Mouse (Mus musculus) thymus, postnatal 0 days (tissue): ENCODE measurements at regions not wholly inside any gene's neighbourhood (a gene's known extent, or its start where the extent isn't known, plus 50 kb on each side); places are given as distances from the start of the nearest gene placed in this dataset.

Experiments
- DNase-seq: peaks from one replicate; pipeline ENCODE4 v3.0.0-alpha.2; 2015; ENCODE audit warnings: low spot score

DNA sequence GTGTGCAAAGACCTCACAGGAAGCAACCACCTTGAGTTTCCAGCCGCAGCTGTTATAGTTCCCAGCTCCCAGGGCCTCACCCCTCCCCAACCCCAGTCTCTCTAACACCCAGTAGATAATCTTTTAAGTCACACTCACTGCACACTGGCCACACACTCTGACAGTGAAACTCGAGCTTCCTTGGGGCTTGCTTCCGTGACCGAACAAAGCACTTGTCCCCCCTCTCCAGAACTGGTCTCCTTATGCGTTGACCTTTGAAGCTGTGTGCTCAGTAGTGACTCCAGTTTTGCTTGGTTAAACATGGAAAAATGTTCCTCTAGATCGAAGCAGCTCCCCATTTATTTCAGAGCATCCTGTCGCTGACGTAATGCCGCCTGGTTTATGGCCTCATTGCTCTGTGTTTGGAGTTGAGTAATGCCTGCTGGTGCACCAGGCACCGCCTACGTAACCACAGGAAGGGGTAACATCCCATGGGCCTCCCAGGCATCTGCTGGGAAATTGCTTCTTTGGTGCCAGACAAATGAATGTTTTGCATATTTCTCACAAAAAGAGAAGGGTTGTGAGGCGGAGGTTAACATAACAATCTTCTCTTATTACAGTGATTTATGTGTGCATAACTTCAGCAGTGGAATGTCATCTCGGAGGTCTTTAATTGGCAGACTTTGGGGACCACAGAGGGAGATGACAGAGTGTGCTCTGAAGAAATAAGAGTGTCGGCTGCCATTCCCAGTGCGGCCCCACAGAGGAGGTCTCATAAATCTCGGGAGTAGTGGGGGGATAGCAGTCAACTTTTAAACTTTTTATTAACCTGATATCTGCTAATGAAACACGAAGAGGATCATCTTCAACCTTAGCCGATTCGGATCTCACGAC is 292.7 kb upstream of the Zfp507 start:
- peak; percentile 3 for DNase-seq

GRCm38 (mm10) chr7:36091132-36091531 is 288.3 kb upstream of the Zfp507 start:
- DNase-seq: no peak

- DNase-seq: no peak
Observed at GRCm38 (mm10) chr7:36090291-36091123, 287.7 kb upstream of the Zfp507 start.

- DNase-seq: no peak
Observed at GRCm38 (mm10) chr7:36087598-36087997, 284.8 kb upstream of the Zfp507 start.

DNA sequence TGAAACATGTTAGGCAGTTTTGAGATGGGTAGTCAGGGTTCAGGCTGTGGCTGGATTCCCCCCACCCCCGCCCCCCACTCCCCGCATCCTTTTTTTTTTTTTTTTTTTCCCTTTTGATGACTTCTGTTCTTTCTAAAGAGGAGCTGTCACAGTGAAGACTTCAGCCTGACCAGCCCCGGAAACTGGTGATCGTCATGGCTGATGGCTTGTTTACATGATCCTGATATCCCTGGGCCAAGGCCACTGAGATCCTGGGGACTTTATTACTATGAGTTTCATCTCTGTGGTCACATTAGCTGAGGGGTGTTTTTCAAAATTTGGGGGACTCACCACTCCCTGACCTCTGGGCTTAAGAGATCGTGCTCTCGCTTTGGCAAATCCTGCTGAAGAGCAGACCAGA is 275.9 kb upstream of the Zfp507 start:
- DNase-seq: no peak

DNA sequence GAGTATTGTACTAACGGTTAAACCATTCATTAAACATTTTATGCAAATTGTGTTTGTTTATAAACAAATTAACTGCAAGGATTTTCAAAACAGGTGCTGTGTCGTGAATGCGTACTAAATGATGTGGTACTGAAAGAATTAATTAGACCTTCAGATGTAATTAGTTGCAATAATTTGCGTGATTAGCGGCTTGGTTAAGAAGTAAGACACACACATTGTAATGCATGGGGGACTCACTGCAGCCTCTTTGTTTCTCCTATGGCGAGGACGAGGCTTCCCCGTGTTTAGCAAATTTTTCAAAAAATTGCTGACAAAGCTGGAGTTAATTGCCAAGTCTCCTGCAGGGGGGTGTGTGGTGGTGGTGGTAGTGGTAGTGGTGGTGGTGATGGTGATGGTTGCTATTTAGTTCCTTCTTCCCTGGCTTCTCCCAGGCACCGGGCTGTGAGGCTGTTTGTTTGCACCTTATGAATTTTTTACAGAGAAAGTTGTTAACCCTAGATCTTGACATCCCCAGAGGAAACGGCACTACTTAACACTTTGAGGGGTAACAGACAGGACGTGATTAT is 275.4 kb upstream of the Zfp507 start:
- DNase-seq: no peak

DNA sequence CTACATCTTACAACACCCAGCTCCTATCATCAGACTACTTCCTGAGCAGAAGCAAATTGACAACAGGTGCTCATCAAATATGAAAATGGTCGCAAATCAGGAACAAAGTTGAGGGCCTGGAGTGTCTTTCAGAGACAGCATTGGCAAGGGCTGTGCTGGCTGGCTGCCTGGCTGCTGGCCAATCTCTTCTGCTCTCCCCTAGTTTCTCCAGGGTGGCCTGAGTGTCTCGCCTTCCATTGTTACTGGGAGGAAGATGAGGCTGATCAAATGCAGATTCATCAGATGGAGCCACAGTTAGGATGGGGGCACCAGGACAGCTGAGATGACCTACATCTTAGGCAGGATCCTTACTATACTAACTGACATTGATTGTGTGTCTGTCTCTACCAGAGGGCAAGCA is 274.5 kb upstream of the Zfp507 start:
- DNase-seq: no peak

DNA sequence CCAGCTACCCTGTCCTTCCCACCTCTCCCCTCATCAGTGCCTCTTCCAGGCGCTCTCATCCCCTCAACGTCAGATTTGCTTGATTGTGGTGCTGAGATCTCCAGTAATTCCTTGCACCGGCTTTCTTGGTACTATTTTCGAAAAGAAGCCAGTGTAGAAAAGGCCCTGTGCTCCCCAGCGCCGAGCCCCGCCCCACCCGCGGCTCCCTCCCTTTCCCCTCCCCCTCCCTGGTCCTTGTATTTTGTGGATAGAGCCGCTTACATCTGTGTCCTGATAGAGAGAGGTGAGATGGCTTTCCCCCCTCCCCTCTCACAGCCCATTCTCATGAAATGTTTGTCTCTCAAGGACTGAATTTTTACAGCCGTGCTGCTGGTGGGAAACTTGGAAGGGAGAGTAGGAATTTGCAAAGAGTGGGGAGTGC is 273.2 kb upstream of the Zfp507 start:
- DNase-seq: no peak

DNA sequence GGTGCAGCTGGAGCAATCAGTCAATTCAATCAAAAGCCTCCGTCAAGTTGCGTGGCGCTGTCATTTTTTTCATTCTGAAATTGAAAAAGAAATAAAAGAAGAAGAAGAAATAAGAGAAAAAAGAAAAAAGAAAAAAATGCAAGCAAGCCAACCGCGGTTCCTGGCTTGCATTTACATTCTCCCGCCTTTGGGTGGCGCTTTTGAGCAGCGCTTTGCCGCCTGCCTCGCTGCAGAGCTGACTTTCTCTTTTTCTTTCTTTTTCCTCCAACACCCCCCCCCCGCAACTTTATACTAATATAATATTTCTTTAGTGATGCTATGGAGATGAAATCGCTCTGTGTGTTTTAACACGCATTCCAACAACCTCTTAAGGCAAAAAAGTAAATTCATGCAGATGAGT is 269.0 kb upstream of the Zfp507 start:
- DNase-seq: peak; percentile 5

- no peak for DNase-seq
Observed at GRCm38 (mm10) chr7:36066725-36067124, 263.9 kb upstream of the Zfp507 start.

GRCm38 (mm10) chr7:36061679-36062078 is 258.9 kb upstream of the Zfp507 start:
- no peak for DNase-seq

DNA sequence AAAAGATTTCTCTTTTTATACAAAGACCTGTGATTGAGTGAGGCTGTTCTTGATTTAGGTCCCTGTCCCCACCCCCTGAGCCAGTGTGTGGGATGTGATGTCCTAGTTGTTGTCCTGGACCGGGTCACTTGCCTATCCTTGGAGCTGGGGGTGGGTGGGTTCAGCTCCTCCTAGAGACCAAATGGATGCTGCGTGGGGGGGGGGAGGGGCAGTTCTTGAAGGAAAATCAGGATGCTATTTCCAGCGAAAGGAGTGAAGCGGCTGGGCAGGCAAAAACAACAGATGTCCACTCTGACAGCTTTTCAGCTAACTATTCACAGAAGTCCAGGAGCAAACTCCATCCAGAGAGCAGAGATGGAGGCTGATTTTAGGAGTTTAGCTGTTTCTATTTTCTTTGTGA is 257.6 kb upstream of the Zfp507 start:
- no peak for DNase-seq

GRCm38 (mm10) chr7:36046053-36046452 is 243.2 kb upstream of the Zfp507 start:
- no peak for DNase-seq

DNA sequence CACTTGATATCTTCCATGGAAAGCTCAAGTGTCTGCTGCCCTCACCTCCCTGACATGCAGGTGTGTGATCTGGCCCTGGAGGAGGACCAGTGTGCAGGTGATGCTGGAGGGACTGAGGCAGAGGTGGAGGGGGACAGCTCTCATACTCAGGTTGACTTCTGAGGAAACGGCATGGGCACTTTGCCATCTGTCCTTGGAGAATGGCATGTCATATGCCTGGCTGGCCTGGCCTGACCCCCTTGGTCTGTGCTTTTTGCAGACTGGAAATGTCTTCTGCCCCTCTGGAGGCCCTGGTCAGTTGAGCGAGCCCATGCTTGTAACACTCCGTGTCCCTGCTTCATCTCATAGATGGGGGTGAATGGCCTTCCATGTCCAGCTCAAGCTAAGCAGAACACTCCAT is 229.1 kb upstream of the Zfp507 start:
- no peak for DNase-seq

DNA sequence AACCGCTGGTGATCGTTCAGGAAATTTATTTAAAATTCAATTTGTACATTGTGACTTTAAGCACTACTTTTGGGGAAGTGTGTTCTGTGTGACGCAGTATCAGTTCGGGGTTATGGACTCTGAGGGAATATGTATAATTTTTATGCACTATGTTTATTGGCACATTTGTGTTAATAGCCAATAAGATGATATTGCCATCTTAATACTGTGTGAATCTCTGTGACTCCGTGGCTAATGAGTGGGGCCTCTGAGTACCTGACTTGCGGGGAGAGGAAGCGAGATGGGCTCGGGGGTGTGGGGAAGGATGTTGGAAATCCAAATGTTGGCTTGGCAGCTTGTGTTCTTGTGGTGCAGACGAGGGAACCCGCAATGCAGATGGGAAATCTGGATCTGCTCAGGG is 220.2 kb upstream of the Zfp507 start:
- DNase-seq: no peak

DNA sequence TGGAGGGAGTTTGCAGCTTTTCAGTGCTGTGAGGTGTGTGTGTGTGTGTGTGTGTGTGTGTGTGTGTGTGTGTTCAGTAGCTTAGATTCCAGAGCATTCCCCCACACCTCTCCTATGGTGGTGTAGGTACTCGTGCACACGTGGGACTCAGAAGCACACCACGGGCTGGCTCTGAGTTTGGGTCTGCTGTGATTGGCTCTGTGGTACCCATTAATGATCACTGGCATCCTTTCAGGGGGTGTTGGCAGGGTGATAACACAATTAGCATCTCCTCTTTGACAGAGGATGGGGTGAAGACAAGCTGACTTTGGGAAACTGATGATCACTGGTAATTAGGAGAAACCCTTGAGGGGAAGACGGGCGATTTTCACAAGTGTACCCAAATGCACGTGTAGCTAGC is 219.7 kb upstream of the Zfp507 start:
- DNase-seq: no peak

GRCm38 (mm10) chr7:36016926-36017753 is 214.3 kb upstream of the Zfp507 start:
- DNase-seq: no peak

DNA sequence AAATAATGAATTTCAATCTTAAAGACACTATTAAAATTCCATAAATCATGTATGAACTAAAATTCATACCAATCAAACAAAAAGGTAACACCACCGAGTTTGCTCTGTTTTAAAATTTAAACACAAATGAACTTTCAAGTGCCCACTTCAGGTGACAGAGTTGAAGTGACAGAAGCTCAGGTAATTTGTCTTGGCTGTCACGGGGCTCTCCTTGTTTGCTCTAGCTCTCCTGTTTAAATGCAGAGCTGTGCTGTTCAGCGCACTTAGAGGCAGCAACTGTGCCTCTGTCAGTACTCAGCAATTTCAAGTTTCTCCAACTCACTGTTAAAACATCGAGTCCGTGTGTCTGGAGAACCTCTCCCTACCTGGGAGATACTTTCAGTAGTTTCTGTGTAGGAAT is 193.8 kb upstream of the Zfp507 start:
- DNase-seq: no peak

DNA sequence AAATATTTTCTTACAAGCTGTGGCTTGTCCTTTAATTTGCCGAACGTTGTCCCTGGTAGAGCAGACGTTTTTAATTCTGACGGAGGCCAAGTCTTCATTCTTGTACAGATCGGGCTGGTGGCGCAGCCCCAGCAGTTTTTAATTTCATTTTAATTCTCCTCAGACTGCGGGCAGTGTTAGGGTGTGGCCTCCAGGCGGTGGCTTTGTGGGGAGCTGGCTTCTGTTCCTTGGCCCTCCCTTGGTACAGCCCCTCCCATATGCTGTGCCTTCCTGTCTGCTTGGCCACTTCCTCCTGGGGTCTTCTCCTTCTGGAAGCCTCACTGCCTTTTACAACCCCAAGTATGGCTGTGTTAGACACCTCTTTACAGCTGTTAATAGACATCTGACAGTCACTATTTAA is 189.7 kb upstream of the Zfp507 start:
- DNase-seq: peak; percentile 8

DNA sequence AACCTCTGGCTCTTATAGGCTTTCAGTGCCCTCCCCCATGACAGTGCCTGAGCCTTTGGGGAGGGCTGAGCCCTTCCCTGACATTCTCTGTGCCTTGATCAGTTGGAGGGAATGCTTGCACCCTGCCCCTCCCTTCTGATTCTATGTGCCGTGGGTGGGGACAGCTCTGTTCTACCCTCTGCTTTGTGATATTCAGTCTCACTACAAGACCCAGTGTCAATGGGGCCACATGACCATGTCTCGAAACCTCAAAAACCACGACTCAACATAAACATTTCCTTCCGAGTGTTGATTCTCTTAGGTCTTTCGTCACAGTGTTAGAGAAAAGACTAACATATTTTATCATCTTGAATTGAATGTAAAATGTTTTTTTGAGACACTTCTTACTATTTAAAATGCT is 188.3 kb upstream of the Zfp507 start:
- DNase-seq: peak; percentile 6

DNA sequence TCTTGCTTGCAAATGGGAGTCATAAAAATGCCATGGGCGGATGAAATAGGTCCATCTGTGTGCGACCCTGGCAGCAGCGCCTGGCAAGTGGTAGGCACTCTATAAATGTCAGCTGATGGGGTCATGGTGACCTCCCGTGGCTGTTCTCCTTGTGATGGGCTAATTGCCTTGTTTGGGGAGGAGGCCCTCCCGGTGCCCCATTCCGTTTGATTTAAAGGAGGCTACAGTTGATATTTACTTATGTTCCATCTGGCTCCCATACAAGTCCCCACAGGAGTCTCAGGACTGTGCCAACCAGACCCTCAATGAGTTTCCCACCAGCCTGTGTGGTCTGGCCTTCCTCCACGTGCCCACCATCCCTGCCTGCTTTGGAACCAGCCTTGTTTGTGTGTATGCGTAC is 186.7 kb upstream of the Zfp507 start:
- no peak for DNase-seq
